Mouse (Mus musculus): ENCODE measurements around the gene Ccr9.

GRCm38 (mm10) chr9:123757326-123757725, 79.1 kb downstream of the Ccr9 start:
- TF ChIP-seq POLR2A (IDR thresholded peaks at IDR 0.05; ENCODE audit: control insufficient read depth, extremely low read depth, insufficient read depth, low read length, poor library complexity) (no peak), CTCF (IDR thresholded peaks at IDR 0.05; ENCODE audit: borderline replicate concordance, control insufficient read depth, extremely low read depth, insufficient read depth, low read length, poor library complexity) (no peak)

Measured in thymus, adult 2 months (tissue).